Mouse (Mus musculus) heart, adult 2 months (tissue): Measurements from ENCODE around the gene Hes6. TPM values are rescaled to one million over a fixed set of nuclear protein-coding genes. Genes with fewer than 3 reads are reported as not detected.

Experiments used
- DNase-seq, 2 experiments: peaks; one replicate each; pipeline ENCODE4 v3.0.0; 2021
- H3K27ac ChIP-seq: fragments of 200-600 bp; 2 replicates; pipeline ENCODE4 v1.8.1; 2022
- H3K27me3 ChIP-seq: fragments of 200-500 bp; 2 replicates; pipeline ENCODE4 v1.6.1; 2012; ENCODE audit warnings: mild to moderate bottlenecking, low read length, inconsistent platforms, mixed read lengths; ENCODE audit not compliant: control insufficient read depth, insufficient read depth
- H3K36me3 ChIP-seq: fragments of 200-500 bp; 2 replicates; pipeline ENCODE4 v1.6.1; 2012; ENCODE audit warnings: low read length, inconsistent platforms; ENCODE audit not compliant: control insufficient read depth, insufficient read depth
- H3K4me1 ChIP-seq: fragments of 200-500 bp; 2 replicates; pipeline ENCODE4 v1.6.1; 2011; ENCODE audit warnings: low read length; ENCODE audit not compliant: control insufficient read depth, insufficient read depth
- H3K4me3 ChIP-seq: fragments of 200-600 bp; 2 replicates; pipeline ENCODE4 v1.8.1; 2022
- H3K79me2 ChIP-seq: fragments of 200-500 bp; replicated peaks from 2 replicates; pipeline ENCODE4 v1.6.1; 2012; ENCODE audit warnings: mild to moderate bottlenecking, inconsistent platforms, low read length, moderate library complexity, mixed read lengths; ENCODE audit not compliant: control insufficient read depth, insufficient read depth
- H3K9ac ChIP-seq: fragments of 200-500 bp; 2 replicates; pipeline ENCODE4 v1.6.1; 2012; ENCODE audit warnings: low read depth, mild to moderate bottlenecking, control low read depth, inconsistent platforms, low read length, mixed read lengths
- CTCF ChIP-seq: fragments of 200-600 bp; IDR thresholded peaks from 2 replicates; pipeline ENCODE4 v1.8.1; 2022; ENCODE audit warnings: antibody characterized with exemption, mild to moderate bottlenecking, moderate library complexity
- EP300 ChIP-seq: fragments of 200-500 bp; IDR thresholded peaks from 2 replicates; pipeline ENCODE4 v1.6.1; 2011; ENCODE audit warnings: low read depth, low read length, control low read depth; ENCODE audit not compliant: insufficient read depth
- POLR2A ChIP-seq: fragments of 200-500 bp; IDR thresholded peaks from 2 replicates; pipeline ENCODE4 v1.6.1; 2011; ENCODE audit warnings: mild to moderate bottlenecking, low read depth, low read length, control low read depth; ENCODE audit not compliant: insufficient read depth
- WGBS: fragments of 180-500 bp; shearing (Covaris S2); methylation state at CpG from one replicate; pipeline ENCODE4 v1.1.7; 2018; 5-methylcytosine and 5-hydroxymethylcytosine counted together
- intact Hi-C: fragments of 180-260 bp; cut with DNase I; formaldehyde crosslinking; loops from one replicate; pipeline ENCODE4 v1.15.1; 2025
- polyA plus RNA-seq: library from polyadenylated mRNA; depleted of rRNA; stranded (reverse); fragments of >200 nt; gene quantifications from 2 replicates; pipeline ENCODE4 v1.2.3, GENCODE M21; 2012
- total RNA-seq, 2 experiments: library from RNA; stranded (reverse); gene quantifications; 2 replicates each; pipeline ENCODE4 v1.2.3; 2021

The Hes6 gene
- total and polyA plus RNA-seq, 3 experiments = 17.4 to 25.8 (median 18.2) TPM

DNA sequence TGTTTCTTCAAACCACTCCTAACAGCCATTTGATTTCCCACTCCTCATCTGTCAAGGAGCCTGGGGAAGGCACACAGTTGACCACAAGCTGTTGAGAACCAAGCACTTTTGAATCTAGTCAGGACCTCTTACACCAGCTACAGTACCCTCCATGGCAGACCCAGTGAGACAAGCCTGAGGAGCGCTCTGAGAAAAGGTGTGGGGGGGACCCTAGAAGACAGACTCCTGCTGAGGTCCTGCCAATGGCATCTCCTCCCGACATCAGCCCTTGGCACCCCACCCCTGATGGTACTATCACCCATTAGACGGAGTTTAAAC lies 23.2 kb upstream of the Hes6 start:
- H3K9ac ChIP-seq = no peak overlapping the region
- peaks cover 19% of the 10 kb centered on the region for H3K4me1 ChIP-seq
- intact Hi-C loops = loop anchor here (2.0 kb wide), 1 partner anchor 22 kb away; the partner anchor contains the start of gene Per2
- peak overlapping the region; percentile 94 for H3K27ac ChIP-seq
- no peaks in the 10 kb centered on the region for H3K27me3 ChIP-seq
- no peaks in the 10 kb centered on the region for H3K79me2 ChIP-seq
- TF ChIP-seq POLR2A = no peak
- 80% methylated on average over 3 of the region's 3 CpGs for WGBS
- H3K4me3 ChIP-seq = no peak overlapping the region
- DNase-seq = no peak
- H3K36me3 ChIP-seq = peaks cover 14% of the 10 kb centered on the region

GRCm38 (mm10) chr1:91436380-91437082 lies 22.7 kb upstream of the Hes6 start:
- H3K9ac ChIP-seq = peak overlapping the region; percentile 30; the same call in 1 of the 2 replicates
- intact Hi-C loops = loop anchor here (2.0 kb wide), 1 partner anchor 22 kb away; the partner anchor contains the start of gene Per2
- no peaks in the 10 kb centered on the region for H3K27me3 ChIP-seq
- no peak overlapping the region for H3K4me3 ChIP-seq
- WGBS = 21% methylated on average over 6 of the region's 6 CpGs
- H3K27ac ChIP-seq = peak overlapping the region; percentile 94
- peaks cover 19% of the 10 kb centered on the region for H3K4me1 ChIP-seq
- TF ChIP-seq CTCF (no peak), POLR2A (peak; percentile 47; the same call in 1 of the 2 replicates), EP300 (peak; percentile 100)
- peak; percentile 83 to 87 for DNase-seq
- peaks cover 14% of the 10 kb centered on the region for H3K36me3 ChIP-seq
- no peaks in the 10 kb centered on the region for H3K79me2 ChIP-seq

DNA sequence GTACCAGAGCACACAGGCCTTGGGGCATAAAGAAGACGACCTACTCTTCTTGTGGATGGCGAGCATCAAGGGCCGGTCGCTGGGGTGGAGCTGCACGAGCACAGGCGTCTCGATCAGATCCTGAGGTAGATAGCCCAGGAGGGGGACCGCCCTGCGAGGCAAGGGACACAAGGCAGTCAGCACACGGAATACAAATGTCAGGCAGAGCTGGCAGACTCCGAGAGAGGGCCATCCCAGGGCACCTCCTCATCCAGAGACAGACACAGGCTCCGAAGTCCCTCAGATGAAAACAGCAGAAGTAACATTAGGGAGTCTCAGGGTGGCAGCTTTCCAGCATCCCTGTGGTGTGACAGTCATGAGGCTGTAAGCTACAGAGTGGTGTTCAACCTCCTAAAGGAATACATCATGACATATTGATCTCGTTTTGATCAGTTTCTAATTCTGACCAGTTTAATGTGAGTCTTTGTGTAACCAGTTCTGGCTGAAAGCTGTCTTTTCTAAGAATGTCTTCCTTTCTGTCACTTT lies 21.8 kb upstream of the Hes6 start:
- Histone ChIP-seq H3K27ac (peak overlapping the region; percentile 94), H3K9ac (peak overlapping the region; percentile 11), H3K79me2 (no peaks in the 10 kb centered on the region), H3K27me3 (no peaks in the 10 kb centered on the region), H3K4me1 (peaks cover 19% of the 10 kb centered on the region), H3K36me3 (peaks cover 14% of the 10 kb centered on the region), H3K4me3 (no peak overlapping the region)
- WGBS = 65% methylated on average over 13 of the region's 13 CpGs
- no peak for DNase-seq
- no peak for TF ChIP-seq EP300
- no peak for TF ChIP-seq POLR2A
- TF ChIP-seq CTCF = no peak
- intact Hi-C loops = loop anchor here (2.0 kb wide), 1 partner anchor 23 kb away; the partner anchor contains the start of gene Per2

- no peak overlapping the region for H3K4me3 ChIP-seq
- H3K79me2 ChIP-seq = no peaks in the 10 kb centered on the region
- peak overlapping the region; percentile 94 for H3K27ac ChIP-seq
- H3K9ac ChIP-seq = no peak overlapping the region
- peaks cover 14% of the 10 kb centered on the region for H3K36me3 ChIP-seq
- intact Hi-C loops = no loop called here
- no peaks in the 10 kb centered on the region for H3K27me3 ChIP-seq
- no peak for DNase-seq
- no peak for TF ChIP-seq CTCF
- TF ChIP-seq EP300 = no peak
- TF ChIP-seq POLR2A = no peak
- H3K4me1 ChIP-seq = peaks cover 19% of the 10 kb centered on the region
- WGBS = 96% methylated on average over 8 of the region's 8 CpGs
Measured at GRCm38 (mm10) chr1:91434905-91435304, 21.1 kb upstream of the Hes6 start.

DNA sequence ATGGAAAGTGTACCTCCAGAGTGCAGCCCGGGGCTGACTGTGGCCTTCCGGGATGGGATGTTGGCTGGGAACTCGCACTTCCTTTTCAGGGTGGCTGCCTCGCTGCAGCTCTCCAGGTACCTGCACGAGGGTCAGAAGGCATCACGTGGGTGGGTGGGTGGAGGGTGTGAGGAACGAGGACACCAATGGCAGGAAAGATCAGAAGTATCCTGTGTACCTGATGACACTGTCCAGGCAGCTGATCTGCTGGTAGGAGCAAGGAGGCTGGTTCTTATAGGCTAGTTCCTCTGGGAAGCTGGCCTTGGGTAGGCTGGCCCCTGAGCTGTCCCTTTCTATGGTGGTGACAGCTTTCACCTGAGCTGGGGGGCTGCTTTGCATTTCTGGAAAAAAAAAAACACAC lies 16.9 kb upstream of the Hes6 start:
- H3K36me3 ChIP-seq = peaks cover 5% of the 10 kb centered on the region
- intact Hi-C loops = no loop called here
- H3K4me3 ChIP-seq = no peak overlapping the region
- no peak overlapping the region for H3K27ac ChIP-seq
- no peaks in the 10 kb centered on the region for H3K79me2 ChIP-seq
- TF ChIP-seq EP300 = no peak
- TF ChIP-seq CTCF = no peak
- no peak for TF ChIP-seq POLR2A
- no peaks in the 10 kb centered on the region for H3K27me3 ChIP-seq
- 64% methylated on average over 7 of the region's 7 CpGs for WGBS
- H3K4me1 ChIP-seq = peaks cover 10% of the 10 kb centered on the region
- no peak for DNase-seq
- no peak overlapping the region for H3K9ac ChIP-seq

DNA sequence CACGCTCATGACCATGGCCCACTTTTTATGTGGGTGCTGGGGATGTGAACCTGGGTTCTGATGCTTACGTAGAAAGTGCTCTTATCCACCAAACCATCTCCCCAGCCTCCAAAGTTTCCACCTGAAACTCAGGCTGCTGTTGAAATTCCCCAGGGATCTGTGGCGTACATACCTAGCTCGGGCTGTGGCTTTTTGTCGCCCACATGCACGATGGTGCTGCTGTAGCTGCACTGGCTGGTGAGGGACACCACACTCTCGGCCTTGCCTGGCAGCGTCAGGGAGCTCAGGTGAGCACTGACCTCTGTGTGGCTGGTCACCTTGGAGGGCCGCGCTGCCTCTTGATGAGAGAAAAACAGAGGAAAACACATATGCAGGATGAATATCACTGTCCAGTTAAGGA lies 15.4 kb upstream of the Hes6 start:
- no peaks in the 10 kb centered on the region for H3K36me3 ChIP-seq
- intact Hi-C loops = loop anchor here (10.0 kb wide), 1 partner anchor 326 kb away; no protein-coding TSS in a partner anchor

More for the DNA sequence above, 15.4 kb upstream of the Hes6 start:
- TF ChIP-seq CTCF = no peak
- no peak for TF ChIP-seq POLR2A
- TF ChIP-seq EP300 = no peak
- Histone ChIP-seq H3K4me1 (peaks cover 2% of the 10 kb centered on the region; the same call in 1 of the 2 replicates), H3K4me3 (no peak overlapping the region), H3K79me2 (no peaks in the 10 kb centered on the region), H3K9ac (no peak overlapping the region), H3K27ac (no peak overlapping the region), H3K27me3 (no peaks in the 10 kb centered on the region)
- 96% methylated on average over 10 of the region's 10 CpGs for WGBS
- DNase-seq = no peak
